Mouse (Mus musculus) urinary bladder, postnatal 36 days (tissue): ENCODE results near the gene Nab2.

Experiments used
- DNase-seq, 2 experiments: peaks; one replicate each; pipeline ENCODE4 v3.0.0; 2022; ENCODE audit warnings: low spot score in 2 of 2, mixed read lengths in 1 of 2

Gene Nab2

GRCm38 (mm10) chr10:127615034-127615374 lies 53.4 kb downstream of the Nab2 start:
- DNase-seq, result no peak

- no peak for DNase-seq
These were observed 53.9 kb downstream of the Nab2 start for GRCm38 (mm10) chr10:127614236-127615033.

- no peak for DNase-seq
These were observed 56.1 kb downstream of the Nab2 start for GRCm38 (mm10) chr10:127612079-127612775.
